Comparison of ENCODE assay signal across 1 mouse cellular context in the genomic region with DNA sequence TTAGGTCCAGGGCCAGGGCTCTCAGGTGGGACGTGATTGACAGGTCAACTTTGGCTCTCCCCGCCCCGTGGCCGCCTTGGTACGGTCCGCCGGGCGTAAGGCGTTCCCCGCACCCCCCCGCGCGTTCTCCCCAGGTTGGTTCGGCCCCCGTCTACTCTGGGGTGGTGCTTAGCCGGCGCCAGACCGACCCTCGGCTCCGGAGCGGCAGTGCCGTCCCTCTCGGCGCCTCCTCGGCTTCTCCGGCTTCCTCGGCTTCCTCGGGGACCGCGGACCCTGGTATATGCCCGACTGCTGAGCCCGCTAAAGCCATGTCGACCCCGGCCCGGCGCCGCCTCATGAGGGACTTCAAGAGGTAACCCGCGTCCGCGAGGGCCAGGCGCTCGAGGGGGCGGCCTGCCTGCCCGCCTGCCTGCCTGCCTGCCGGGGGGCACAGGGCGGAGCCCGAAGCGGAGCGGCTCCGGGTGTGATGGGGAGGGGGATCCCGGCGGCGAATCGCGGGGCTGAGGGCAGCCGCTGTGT.
A peak's percentile ranks its signal among the peaks of the same experiment; 100 is the strongest.
TF ChIP-seq lines count a peak whose summit lies in the region.

No protein-coding gene starts in this region.

TF ChIP-seq in CH12.LX, 34 proteins besides CTCF, POLR2A, EP300 and RAD21 (continued from another document):
- TF ChIP-seq HCFC1 (IDR thresholded peaks at IDR 0.05; ENCODE audit: low read depth, low read length) (peak; percentile 51; the same call in 1 of the 2 replicates), SMC3 (IDR thresholded peaks at IDR 0.05; ENCODE audit: low read depth, low read length) (no peak), CHD2 (IDR thresholded peaks at IDR 0.05; ENCODE audit: low read length) (no peak), ZMIZ1 (IDR thresholded peaks at IDR 0.05; ENCODE audit: low read depth, low read length) (peak; percentile 88), ZKSCAN1 (IDR thresholded peaks at IDR 0.05; ENCODE audit: borderline replicate concordance, low read depth, low read length) (no peak), MEF2A (IDR thresholded peaks at IDR 0.05; ENCODE audit: borderline replicate concordance, low read depth, low read length) (0 out of 2 replicates have a peak, but pooled peaks have one; percentile 14), ETS1 (conservative IDR thresholded peaks at IDR 0.05; ENCODE audit: low read depth, low read length) (no peak), E2F4 (IDR thresholded peaks at IDR 0.05; ENCODE audit: insufficient replicate concordance, low read depth, low read length) (no peak), ELF1 (IDR thresholded peaks at IDR 0.05; ENCODE audit: low read depth, low read length) (no peak), CHD1 (IDR thresholded peaks at IDR 0.05; ENCODE audit: low read depth, low read length) (peak; percentile 94), MXI1 (IDR thresholded peaks at IDR 0.05; ENCODE audit: low read depth, low read length) (no peak), ZC3H11A (IDR thresholded peaks at IDR 0.05; ENCODE audit: low read depth, low read length) (no peak), MAFK (IDR thresholded peaks at IDR 0.05; ENCODE audit: insufficient replicate concordance, low read length) (no peak), TBP (conservative IDR thresholded peaks at IDR 0.05; ENCODE audit: low read depth, low read length) (peak; percentile 60; the same call in 1 of the 2 replicates), NRF1 (IDR thresholded peaks at IDR 0.05; ENCODE audit: low read depth, low read length) (no peak), JUND (conservative IDR thresholded peaks at IDR 0.05; ENCODE audit: low read depth, low read length) (no peak), NELFE (IDR thresholded peaks at IDR 0.05; ENCODE audit: low read depth, low read length) (peak; percentile 95), TCF12 (IDR thresholded peaks at IDR 0.05; ENCODE audit: low read depth, low read length) (peak; percentile 85), UBTF (IDR thresholded peaks at IDR 0.05; ENCODE audit: low read depth, low read length) (0 out of 2 replicates have a peak, but pooled peaks have one; percentile 47), MAX (IDR thresholded peaks at IDR 0.05; ENCODE audit: low read length) (no peak), POLR2AphosphoS2 (IDR thresholded peaks at IDR 0.05; ENCODE audit: low read depth, low read length) (peak; percentile 78; the same call in 1 of the 2 replicates), MYC (IDR thresholded peaks at IDR 0.05; ENCODE audit: low read depth, low read length) (no peak), ZNF384 (IDR thresholded peaks at IDR 0.05; ENCODE audit: low read depth, low read length) (no peak)
